Mouse (Mus musculus) cortical plate, adult 2 months (tissue): ENCODE measurements around the gene Eepd1. TPM values are rescaled to one million over a fixed set of nuclear protein-coding genes. Genes with fewer than 3 reads are reported as not detected.
A peak's percentile ranks its signal among the peaks of the same experiment; 100 is the strongest.

Experiments used
- H3K27ac ChIP-seq: fragments of 200-500 bp; 2 replicates; pipeline ENCODE4 v1.5.1; 2012; ENCODE audit warnings: low read length, control low read depth, inconsistent platforms; ENCODE audit not compliant: insufficient read depth
- H3K4me1 ChIP-seq: fragments of 200-500 bp; 2 replicates; pipeline ENCODE4 v1.6.1; 2011; ENCODE audit warnings: low read length; ENCODE audit not compliant: control insufficient read depth, insufficient read depth
- H3K4me3 ChIP-seq: fragments of 200-500 bp; 2 replicates; pipeline ENCODE4 v1.5.1; 2011; ENCODE audit warnings: mild to moderate bottlenecking, low read length, control low read depth; ENCODE audit not compliant: insufficient read depth
- CTCF ChIP-seq: fragments of 200-500 bp; IDR thresholded peaks from 2 replicates; pipeline ENCODE4 v1.5.1; 2011; ENCODE audit warnings: mild to moderate bottlenecking, control low read depth, low read length; ENCODE audit not compliant: insufficient read depth; ENCODE audit errors: extremely low read depth
- POLR2A ChIP-seq: fragments of 200-500 bp; IDR thresholded peaks from 2 replicates; pipeline ENCODE4 v1.6.1; 2011; ENCODE audit warnings: mild to moderate bottlenecking, low read length, control low read depth; ENCODE audit not compliant: insufficient read depth; ENCODE audit errors: extremely low read depth
- polyA plus RNA-seq: library from polyadenylated mRNA; depleted of rRNA; stranded (reverse); fragments of >200 nt; gene quantifications from 2 replicates; pipeline ENCODE4 v1.2.3, GENCODE M21; 2012

The Eepd1 gene
- polyA plus RNA-seq, 1 experiment, result 14.2 TPM

GRCm38 (mm10) chr9:25508825-25509224, 27.5 kb downstream of the Eepd1 start:
- Histone ChIP-seq H3K4me3 (no peak overlapping the region), H3K4me1 (peaks cover 1% of the 10 kb centered on the region; the same call in 1 of the 2 replicates), H3K27ac (no peak overlapping the region)
- TF ChIP-seq CTCF, result no peak
- TF ChIP-seq POLR2A, result no peak

- peaks cover 1% of the 10 kb centered on the region; the same call in 1 of the 2 replicates for H3K4me1 ChIP-seq
- H3K4me3 ChIP-seq, result no peak overlapping the region
- TF ChIP-seq POLR2A, result 0 out of 2 replicates have a peak, but pooled peaks have one; percentile 18
- no peak for TF ChIP-seq CTCF
- H3K27ac ChIP-seq, result no peak overlapping the region
These were observed 29.2 kb downstream of the Eepd1 start for GRCm38 (mm10) chr9:25510572-25510971.

GRCm38 (mm10) chr9:25513050-25513449, 31.7 kb downstream of the Eepd1 start:
- Histone ChIP-seq H3K27ac (no peak overlapping the region), H3K4me1 (peaks cover 1% of the 10 kb centered on the region; the same call in 1 of the 2 replicates), H3K4me3 (no peak overlapping the region)
- no peak for TF ChIP-seq CTCF
- no peak for TF ChIP-seq POLR2A

- Histone ChIP-seq H3K27ac (no peak overlapping the region), H3K4me3 (no peak overlapping the region), H3K4me1 (peaks cover 1% of the 10 kb centered on the region; the same call in 1 of the 2 replicates)
- TF ChIP-seq POLR2A (no peak), CTCF (no peak)
These were observed 32.2 kb downstream of the Eepd1 start for GRCm38 (mm10) chr9:25513556-25513955.

GRCm38 (mm10) chr9:25516640-25517039, 35.3 kb downstream of the Eepd1 start:
- H3K4me1 ChIP-seq, result peaks cover 6% of the 10 kb centered on the region; the same call in 1 of the 2 replicates
- H3K4me3 ChIP-seq, result no peak overlapping the region
- no peak for TF ChIP-seq POLR2A
- no peak for TF ChIP-seq CTCF
- H3K27ac ChIP-seq, result no peak overlapping the region

GRCm38 (mm10) chr9:25517982-25518381, 36.6 kb downstream of the Eepd1 start:
- no peak overlapping the region for H3K4me3 ChIP-seq
- TF ChIP-seq CTCF (no peak), POLR2A (no peak)
- H3K27ac ChIP-seq, result no peak overlapping the region
- H3K4me1 ChIP-seq, result peaks cover 6% of the 10 kb centered on the region; the same call in 1 of the 2 replicates

GRCm38 (mm10) chr9:25519193-25519592, 37.8 kb downstream of the Eepd1 start:
- no peak overlapping the region for H3K27ac ChIP-seq
- TF ChIP-seq CTCF (no peak), POLR2A (no peak)
- H3K4me3 ChIP-seq, result no peak overlapping the region
- peaks cover 5% of the 10 kb centered on the region; the same call in 1 of the 2 replicates for H3K4me1 ChIP-seq

- no peak overlapping the region for H3K27ac ChIP-seq
- peaks cover 5% of the 10 kb centered on the region; the same call in 1 of the 2 replicates for H3K4me1 ChIP-seq
- no peak overlapping the region for H3K4me3 ChIP-seq
- TF ChIP-seq CTCF (no peak), POLR2A (no peak)
These were observed 39.5 kb downstream of the Eepd1 start for GRCm38 (mm10) chr9:25520826-25521225.

GRCm38 (mm10) chr9:25521825-25522224, 40.5 kb downstream of the Eepd1 start:
- TF ChIP-seq POLR2A, result no peak
- no peak for TF ChIP-seq CTCF
- no peak overlapping the region for H3K4me3 ChIP-seq
- H3K4me1 ChIP-seq, result peaks cover 5% of the 10 kb centered on the region; the same call in 1 of the 2 replicates
- no peak overlapping the region for H3K27ac ChIP-seq

- Histone ChIP-seq H3K27ac (no peak overlapping the region), H3K4me1 (no peaks in the 10 kb centered on the region), H3K4me3 (no peak overlapping the region)
- no peak for TF ChIP-seq POLR2A
- no peak for TF ChIP-seq CTCF
These were observed 45.2 kb downstream of the Eepd1 start for GRCm38 (mm10) chr9:25526516-25526915.
